Mouse (Mus musculus) gastrocnemius, adult 18-20 months (tissue): ENCODE results near the gene Mrps18b. TPM values are rescaled to one million over a fixed set of nuclear protein-coding genes. Genes with fewer than 3 reads are reported as not detected.

ENCODE experiments used
- DNase-seq: peaks from one replicate; pipeline ENCODE4 v3.0.0; 2021; ENCODE audit warnings: low spot score
- total RNA-seq, 2 experiments: library from RNA; stranded (reverse); gene quantifications; 2 replicates each; pipeline ENCODE4 v1.2.3; 2021

The Mrps18b gene
- total RNA-seq, 2 experiments from 2014 or later, result 61.6 to 62.4 TPM

GRCm38 (mm10) chr17:35919060-35919715 lies 3.0 kb upstream of the Mrps18b start:
- peak; percentile 98 for DNase-seq

GRCm38 (mm10) chr17:35918276-35919059 lies 2.3 kb upstream of the Mrps18b start:
- peak; percentile 52 for DNase-seq

GRCm38 (mm10) chr17:35917463-35918251 lies 1.5 kb upstream of the Mrps18b start:
- peak; percentile 50 for DNase-seq

GRCm38 (mm10) chr17:35917143-35917462 lies 914 bp upstream of the Mrps18b start:
- no peak for DNase-seq

GRCm38 (mm10) chr17:35915538-35916296 lies 472 bp downstream of the Mrps18b start:
- no peak for DNase-seq

- DNase-seq, result no peak
These were observed 1.2 kb downstream of the Mrps18b start for GRCm38 (mm10) chr17:35914975-35915374.

- peak; percentile 93 for DNase-seq
These were observed 6.2 kb downstream of the Mrps18b start, which contains the start of gene Atat1 for GRCm38 (mm10) chr17:35909919-35910369. Gene Atat1, minus strand, starts transcription at chr17:35910075.

- DNase-seq, result no peak
These were observed 6.8 kb downstream of the Mrps18b start for GRCm38 (mm10) chr17:35909186-35909918.

GRCm38 (mm10) chr17:35907609-35908008 lies 8.6 kb downstream of the Mrps18b start:
- DNase-seq, result no peak

- DNase-seq, result no peak
These were observed 10.6 kb downstream of the Mrps18b start for GRCm38 (mm10) chr17:35905587-35905986.

- DNase-seq, result no peak
These were observed 12.2 kb downstream of the Mrps18b start for GRCm38 (mm10) chr17:35903992-35904355.

GRCm38 (mm10) chr17:35903343-35903991 lies 12.7 kb downstream of the Mrps18b start:
- no peak for DNase-seq

GRCm38 (mm10) chr17:35900636-35901035 lies 15.6 kb downstream of the Mrps18b start:
- DNase-seq, result no peak

GRCm38 (mm10) chr17:35897644-35898573 lies 18.3 kb downstream of the Mrps18b start:
- no peak for DNase-seq

- DNase-seq, result peak; percentile 90
These were observed 19.2 kb downstream of the Mrps18b start, which contains the start of gene 2310061I04Rik for GRCm38 (mm10) chr17:35896781-35897643. Gene 2310061I04Rik, minus strand, starts transcription at chr17:35897431.

GRCm38 (mm10) chr17:35887725-35888124 lies 28.5 kb downstream of the Mrps18b start:
- no peak for DNase-seq

GRCm38 (mm10) chr17:35883777-35884176 lies 32.4 kb downstream of the Mrps18b start:
- DNase-seq, result no peak

- DNase-seq, result no peak
These were observed 33.3 kb downstream of the Mrps18b start for GRCm38 (mm10) chr17:35882924-35883323.
